Mouse (Mus musculus): ENCODE data around the gene Arhgap15.

Arhgap15 gene

DNA sequence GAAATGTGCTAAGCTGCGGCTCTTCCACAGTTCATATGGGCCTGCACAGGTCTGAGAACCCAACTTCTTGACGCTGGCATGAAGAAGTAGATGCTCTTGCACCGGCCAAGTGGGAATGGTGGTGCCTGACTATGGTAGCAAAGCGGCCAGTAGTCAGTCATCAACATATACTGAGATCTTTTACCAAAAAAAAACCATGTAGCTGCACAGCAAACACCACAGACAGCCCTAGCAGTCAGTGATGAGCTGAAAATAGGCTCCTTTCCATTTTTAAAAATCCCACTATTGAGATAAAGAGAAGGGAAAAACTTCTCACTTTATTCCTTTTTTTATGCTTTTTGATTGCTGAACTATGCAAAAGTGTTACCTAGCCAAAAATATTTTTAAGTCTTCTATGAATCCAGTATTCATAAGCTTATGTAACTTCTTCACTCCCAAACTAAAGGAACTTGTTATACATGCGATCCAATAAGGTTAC, 175.3 kb downstream of the Arhgap15 start:
- DNase-seq (ENCODE audit: low spot score in 2 of 2), result peak in 1 of 2 experiments; percentile 15

DNA sequence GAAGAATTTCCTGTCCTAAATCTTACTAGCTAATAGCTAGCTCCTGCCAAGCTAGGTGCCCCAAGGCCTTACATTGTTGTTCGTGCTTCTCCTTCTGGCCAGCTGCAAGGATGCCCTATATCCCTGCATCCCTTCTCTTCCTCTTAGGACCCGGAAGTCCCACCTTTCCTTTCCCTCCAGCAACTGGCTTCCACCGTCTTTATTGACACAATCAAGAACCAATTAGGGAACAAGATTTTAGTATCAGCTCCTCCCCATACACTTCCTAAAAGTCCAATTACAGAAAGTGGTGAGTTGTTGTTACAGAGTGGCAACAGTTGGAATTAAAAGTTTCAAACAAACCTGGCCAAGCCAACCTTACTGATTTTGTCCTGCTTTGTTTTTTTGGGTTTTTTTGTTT, 183.1 kb downstream of the Arhgap15 start:
- DNase-seq (ENCODE audit: low spot score in 2 of 2), result no peak

DNA sequence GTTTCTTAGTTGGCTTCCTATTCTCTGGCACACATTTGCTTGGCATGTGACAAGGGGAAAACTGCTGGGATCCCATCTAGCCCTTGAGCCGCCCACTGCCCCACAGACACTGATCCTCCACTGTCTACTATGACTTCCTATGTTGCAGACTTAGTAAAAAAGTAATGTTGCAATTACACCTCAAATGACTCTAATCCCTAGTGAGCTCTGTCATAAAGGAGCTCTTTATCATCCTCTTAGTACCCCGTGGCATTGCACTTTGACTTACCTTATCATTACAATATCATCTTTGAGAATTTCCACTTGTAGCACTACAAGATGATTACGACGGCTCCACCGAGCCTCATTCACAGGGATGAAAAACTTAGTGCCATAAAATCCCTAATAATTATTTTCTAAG, 190.6 kb downstream of the Arhgap15 start:
- no peak for DNase-seq (ENCODE audit: low spot score in 2 of 2)

DNA sequence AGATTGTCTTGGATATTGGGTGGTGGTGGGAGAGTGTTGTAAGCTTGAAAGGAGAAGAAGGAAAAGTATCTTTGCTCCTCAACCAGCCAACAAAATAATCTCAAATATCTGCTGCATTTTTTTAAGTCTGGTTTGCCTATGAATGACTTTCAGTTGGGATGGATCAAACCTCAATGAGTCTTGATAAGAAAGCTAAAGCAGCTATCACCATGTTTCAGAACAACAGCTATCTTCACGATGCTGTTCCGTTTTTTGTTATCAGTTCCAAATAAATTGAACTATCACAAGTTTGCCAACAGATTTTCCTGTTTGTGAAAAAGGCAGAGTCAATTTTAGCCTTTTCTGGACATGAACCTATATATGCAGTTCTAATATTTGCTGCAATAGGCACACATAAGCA, 197.1 kb downstream of the Arhgap15 start:
- no peak for DNase-seq (ENCODE audit: low spot score in 2 of 2)

DNA sequence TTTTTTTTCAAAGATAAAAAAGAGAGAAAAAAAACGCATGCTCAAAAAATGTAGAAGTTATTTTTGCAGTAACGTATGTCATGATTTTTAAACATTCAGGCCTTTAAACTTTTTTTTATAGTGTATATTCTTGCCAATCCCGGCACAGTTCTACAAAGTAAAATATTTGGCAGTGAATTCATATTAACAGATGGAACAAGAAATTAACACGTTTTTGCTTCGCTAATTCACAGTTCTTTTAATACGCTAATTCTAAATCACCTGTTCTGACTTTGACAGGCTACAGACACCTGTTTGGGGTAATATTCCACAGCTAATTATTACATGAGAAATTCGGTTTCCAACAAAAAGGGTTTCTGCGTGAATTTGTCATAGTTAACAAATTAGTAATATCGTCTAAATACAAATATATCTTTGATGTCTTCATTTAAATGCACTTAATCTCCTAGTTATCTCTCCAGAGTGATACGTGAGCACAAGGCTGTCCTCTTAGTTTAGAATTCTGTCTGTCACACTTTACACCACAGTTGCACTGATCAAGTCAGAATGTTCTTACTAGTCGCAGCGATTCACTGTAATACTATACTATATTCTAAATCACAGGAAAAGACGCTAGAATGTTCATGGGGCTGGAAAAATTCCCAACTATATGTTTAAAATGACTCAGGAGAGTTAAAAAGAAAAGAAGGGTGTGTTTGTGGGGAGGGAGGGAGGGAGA, 201.3 kb downstream of the Arhgap15 start:
- DNase-seq (ENCODE audit: low spot score in 2 of 2), result no peak

DNA sequence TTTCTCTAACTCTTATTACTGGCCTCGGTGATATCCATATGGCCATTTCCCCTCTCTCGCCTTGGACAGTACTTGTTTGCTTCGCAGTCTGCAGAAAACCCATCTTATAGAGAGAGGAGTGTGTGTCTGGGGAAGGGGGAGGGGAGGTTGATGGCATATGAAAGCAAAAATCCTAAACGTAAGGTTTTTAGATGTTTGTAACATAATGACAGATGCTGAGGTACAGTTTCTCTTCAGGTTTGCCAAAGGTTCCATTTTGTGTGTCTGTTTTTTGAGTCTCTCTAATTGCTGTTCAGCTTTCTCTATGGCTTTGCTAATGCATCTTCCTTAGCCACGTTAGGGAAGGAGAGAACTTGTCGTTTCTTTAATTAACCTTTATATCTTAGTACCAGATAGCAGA, 202.1 kb downstream of the Arhgap15 start:
- DNase-seq (ENCODE audit: low spot score in 2 of 2), result no peak

DNA sequence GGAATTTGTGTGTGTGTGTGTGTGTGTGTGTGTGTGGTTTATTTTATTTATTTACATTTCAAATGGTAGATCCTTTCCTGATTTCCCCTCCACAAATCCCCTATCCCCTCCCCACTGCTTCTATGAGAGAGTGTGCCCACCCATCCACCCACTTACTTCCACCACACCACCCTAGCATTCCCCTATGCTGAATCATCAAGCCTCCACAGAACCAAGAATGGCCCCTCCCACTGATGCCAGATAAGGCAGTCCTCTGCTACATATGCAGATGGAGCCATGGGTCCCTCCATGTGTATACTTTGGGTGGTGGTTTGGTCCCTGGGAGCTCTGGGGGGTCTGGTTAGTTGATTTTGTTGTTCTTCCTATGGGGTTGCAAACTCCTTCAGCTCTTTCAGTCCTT, 210.6 kb downstream of the Arhgap15 start:
- no peak for DNase-seq (ENCODE audit: low spot score in 2 of 2)

DNA sequence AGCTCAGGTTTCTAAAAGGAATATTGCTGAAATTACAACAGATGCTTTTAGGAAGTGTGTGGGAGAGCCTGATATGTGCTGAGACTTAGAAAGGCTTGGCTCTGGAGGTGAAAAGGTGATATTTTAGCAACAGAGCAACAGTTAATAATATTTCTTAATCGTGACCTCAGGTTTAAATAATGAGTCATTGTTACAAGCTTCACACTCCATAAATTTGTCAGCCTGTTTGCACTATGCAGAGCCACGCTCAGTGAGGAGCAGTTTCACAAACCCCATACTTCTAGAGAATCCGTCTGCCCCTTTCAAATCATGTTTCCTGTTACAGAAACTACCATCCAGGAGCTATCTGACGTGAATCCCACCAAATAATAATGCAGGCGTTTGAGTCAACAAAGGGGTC, 213.8 kb downstream of the Arhgap15 start:
- DNase-seq (ENCODE audit: low spot score in 2 of 2), result no peak

DNA sequence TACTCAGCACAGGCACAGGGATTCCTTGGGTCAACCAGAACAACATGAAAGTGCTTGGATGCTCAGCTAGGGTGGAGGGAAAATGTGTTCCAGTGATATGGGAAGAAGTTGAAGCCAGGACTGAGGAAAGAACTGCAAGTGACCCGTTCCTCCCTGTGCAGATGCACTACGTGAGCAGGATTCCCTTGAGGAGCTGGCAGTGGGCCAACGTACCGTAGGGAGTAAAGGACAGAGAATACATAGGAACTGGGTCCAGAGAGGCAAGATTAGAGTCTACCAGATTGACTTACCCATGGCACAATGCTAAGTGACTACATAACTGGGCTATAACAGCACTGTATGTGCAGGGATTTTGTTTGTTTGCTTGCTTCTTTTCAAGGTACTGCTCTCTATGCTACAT, 220.0 kb downstream of the Arhgap15 start:
- DNase-seq (ENCODE audit: low spot score in 2 of 2), result no peak

DNA sequence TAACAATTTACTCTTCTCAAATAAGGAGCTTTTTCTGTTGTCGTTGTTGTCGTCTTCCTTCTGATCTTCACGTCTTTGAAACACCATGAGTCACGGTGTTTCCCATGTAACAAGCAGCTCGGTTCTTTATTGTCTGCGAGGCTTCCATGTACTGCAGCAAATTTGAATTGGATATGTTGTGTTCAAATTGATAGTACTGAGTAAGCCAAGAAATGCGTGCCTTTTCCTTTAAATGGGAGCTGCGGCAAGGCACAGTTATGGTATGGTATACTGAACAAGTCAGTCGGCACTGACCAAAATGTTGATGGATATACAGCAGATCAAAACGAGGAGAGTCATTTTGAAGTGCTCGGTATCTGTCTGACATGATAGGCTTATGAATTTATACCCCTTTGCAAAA, 229.1 kb downstream of the Arhgap15 start:
- DNase-seq (ENCODE audit: low spot score in 2 of 2), result peak; percentile 31 to 52

DNA sequence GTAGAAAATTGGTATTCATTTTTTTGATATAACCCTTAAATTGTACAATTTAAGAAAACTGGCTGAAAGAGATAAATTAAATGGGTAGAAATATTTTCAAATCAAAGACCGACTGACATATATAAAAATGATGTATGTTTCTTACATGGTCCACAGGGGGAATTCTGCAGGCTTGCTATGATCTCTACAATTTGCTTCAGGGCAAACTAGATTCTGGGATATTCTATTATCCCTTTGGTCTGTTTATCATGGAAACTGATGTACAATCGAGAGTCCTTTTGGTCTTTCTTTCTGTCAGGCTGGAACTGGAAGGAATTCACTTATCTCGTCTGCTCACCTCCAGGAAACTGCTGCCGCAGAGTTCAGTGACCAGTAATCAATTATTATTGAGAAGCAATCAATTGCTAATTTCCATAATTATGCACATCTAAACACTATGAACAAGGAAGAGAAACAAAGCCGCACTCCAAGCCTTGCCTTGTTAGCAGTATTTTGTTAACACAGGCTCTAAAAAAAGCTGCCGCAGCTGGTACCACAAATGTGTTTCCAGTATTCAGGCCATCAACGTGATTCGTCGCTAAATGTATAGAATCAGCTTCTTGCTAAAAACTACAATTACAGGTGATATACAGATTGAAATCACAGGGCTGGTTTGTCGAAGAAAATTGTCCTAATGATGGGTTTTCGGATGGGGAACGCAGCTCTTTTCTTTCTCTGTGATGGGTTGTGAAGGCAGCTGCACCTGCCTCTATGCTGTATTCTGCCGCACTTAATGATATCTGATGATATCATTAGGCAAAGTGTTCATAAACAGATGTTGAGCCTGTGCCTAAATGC, 229.8 kb downstream of the Arhgap15 start:
- peak; percentile 33 to 51 for DNase-seq (ENCODE audit: low spot score in 2 of 2)

DNA sequence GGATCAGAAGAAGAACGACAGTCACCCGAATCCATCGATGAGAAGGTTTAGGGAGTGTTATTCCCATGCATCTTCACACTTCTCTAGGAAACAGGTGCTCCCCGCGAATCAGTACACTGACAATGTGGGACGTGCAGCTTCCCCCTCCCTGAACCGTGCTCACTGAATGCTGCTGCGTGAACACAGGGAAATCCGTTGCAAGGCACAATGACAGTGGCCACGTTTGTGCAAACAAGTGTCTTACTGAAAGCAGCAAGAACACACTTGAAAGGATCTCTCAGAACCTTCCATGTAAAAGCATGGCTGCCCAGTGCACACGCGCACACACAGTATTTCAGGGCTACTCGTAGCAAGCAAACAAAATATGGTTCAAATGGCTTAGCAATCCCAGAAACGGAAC, 237.4 kb downstream of the Arhgap15 start:
- peak; percentile 37 to 51 for DNase-seq (ENCODE audit: low spot score in 2 of 2)

DNA sequence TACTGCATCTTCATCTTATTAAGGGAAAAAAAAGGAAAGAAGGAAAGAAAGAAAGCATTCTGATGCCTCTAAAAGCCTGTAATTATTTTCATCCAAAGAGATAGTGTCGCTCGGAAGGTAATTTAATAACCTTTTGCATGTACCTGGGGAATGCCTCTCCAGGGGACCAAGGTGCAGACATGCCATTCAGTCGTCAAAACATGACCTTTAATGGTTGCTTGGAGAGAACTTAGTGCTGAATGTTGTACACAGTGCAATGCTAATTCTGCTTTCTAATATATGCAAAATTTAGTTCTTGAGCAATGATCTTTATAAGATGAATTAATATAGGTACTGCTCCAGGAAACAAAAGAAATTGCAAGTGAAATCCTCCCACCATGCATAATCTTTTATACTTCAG, 239.3 kb downstream of the Arhgap15 start:
- DNase-seq (ENCODE audit: low spot score in 2 of 2), result no peak

DNA sequence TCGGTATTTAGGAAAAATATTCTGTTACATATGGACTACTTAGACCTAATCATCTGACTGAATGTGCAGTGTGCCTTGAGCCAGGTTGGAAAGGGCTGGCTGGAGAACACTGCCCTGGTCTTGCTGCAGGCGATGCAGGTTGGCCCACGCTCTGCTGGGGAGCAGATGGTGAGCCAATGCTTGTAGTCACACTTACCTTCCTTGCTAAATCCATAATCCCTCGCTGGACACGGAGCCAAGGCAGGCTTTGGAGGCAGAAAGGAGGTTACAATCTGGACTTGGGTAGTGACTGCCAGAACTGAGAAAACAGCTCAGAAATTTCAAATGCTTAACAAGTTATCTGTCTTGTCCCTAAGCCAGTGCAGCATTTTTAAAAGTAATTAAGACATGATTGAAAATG, 241.2 kb downstream of the Arhgap15 start:
- peak; percentile 72 to 77 for DNase-seq (ENCODE audit: low spot score in 2 of 2)

DNA sequence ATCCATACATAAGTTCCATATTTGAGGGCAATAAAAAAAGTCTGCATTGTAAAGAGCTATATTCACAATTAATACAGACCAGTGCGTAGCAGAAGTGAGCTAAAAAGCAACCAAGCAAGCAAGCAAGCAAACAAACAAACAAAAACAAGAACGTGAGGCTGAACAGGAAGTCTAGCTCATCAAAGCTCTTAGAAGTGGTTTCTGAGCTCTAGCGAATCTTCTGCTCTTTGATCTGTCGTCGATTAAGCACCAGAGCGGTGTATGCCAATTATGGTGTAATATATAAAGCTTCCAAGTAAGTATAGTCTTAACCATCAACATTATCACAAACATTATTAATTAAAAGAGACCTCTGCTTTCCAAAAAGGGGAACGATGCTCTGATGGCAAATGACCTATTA, 243.9 kb downstream of the Arhgap15 start:
- no peak for DNase-seq (ENCODE audit: low spot score in 2 of 2)

DNA sequence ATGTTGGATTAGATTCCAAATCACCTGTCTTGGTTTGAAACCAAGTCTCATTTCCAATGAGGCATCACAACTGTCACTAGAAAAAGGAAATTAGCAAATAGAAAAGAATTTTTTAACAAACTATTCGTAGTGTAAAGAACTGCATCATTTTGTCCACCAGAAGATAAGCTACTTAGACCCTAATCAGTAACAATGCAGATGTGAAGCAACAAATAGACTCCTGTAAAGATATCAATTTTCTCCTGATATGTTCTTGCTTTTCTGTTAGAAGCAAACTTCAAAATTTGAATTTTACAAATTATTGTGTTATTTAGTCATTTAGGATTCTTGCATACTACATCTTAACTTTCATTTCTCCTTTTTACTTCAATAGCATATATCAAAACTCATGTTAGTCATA, 253.8 kb downstream of the Arhgap15 start:
- DNase-seq (ENCODE audit: low spot score in 2 of 2), result no peak

DNA sequence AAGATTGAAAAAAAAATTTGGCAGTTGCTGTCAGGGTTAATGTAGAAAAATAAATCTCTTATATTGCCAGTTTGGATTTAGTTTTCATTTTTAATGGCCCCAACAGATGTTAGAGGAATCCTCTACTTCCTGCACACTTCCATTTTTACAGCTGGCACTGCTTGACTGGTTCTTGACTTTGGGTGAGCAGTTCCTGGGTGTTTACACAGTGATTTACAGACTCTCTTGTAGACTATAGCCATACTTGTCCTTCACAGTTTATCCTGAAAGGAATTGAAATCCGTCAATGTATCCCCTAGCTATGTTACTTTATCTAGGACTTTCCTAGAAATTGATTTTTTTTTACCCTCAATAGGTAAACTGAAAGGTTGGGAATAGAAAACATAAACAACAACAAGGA, 261.6 kb downstream of the Arhgap15 start:
- no peak for DNase-seq (ENCODE audit: low spot score in 2 of 2)

DNA sequence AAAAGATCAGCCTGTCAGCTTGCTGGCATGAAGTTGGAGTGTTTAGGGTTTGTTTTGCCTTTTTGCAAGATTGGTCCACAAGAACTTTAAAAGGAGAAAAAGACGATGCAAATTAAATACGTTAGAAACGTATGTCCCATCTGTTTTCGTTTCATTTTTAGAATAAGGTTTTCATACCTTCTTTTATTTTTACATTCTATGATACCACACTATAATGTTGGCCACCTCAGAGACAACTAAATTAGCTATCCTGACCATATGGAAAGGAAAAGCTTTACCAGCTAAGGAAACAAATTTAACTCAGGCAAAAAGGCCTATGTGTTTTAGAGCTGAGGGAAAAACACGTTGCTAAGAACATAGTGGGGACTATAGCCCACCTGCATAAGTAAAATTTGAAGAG, 264.8 kb downstream of the Arhgap15 start:
- DNase-seq (ENCODE audit: low spot score in 2 of 2), result no peak

DNA sequence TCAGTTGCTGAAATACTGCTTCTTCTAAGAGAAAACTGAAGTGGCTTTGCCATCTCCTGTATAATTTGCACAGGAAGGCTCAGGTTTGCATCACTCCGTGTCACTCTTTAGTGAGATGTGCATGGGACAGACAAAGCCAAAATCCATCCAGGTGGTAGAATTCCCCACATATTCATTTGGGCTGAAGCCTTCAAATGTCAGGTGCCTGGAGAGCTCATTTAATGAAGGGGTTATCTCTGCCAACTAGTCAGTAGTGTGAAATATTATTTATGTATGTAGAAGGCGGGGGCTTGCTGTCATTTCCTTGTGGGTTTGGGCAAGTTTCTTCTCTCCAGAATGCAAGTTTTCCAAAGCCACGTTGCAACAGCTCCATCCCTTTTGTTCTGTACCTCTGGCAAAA, 268.1 kb downstream of the Arhgap15 start:
- DNase-seq (ENCODE audit: low spot score in 2 of 2), result no peak

DNA sequence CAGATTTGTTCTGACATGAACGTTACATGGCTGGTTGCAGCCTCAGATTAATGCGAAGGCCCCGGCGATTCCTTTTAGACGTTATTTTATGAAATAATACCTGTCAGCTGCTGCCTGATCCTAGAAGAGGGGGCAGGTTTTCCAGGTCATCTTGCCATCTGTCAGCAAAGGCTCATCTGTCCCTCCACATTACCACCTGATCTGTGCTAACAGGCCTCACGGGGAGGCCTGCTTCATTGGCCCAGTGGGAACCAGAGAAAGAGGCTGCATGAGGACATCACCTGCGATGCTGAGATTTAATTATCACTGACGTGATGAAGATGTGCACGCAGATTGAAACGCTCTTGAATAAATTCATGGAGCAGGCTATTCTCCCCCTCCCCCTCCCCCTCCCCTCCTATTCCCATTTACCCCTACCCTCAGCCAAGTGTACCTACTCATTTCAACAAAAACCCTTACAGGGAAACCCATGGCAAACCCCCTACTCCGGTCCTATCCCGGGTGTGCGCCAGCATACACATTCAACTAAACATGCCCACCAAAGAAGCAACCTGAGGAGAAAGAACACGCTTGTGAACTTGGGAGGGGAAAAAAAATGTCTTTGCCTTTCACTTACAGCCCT, 268.9 kb downstream of the Arhgap15 start:
- DNase-seq (ENCODE audit: low spot score in 2 of 2), result no peak

DNA sequence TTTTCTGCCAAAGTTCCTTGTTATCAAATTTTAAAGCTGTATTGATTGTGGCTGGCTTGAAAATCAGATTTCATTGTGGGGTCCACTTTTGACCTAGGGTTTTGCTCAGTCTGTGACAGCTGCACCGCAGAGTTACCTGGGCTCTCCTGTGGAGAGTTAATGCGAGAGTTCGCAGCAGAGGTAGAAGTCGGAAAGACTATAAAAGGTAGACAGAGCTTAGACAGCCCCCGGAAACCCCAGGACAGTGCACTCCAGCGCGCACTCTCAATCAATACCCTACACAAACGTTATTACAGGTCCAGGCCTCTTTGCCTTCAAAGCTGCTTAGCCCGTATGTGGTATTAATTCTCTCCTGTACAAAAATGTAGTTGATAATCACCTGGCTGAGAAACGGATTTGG, 269.4 kb downstream of the Arhgap15 start:
- no peak for DNase-seq (ENCODE audit: low spot score in 2 of 2)

DNA sequence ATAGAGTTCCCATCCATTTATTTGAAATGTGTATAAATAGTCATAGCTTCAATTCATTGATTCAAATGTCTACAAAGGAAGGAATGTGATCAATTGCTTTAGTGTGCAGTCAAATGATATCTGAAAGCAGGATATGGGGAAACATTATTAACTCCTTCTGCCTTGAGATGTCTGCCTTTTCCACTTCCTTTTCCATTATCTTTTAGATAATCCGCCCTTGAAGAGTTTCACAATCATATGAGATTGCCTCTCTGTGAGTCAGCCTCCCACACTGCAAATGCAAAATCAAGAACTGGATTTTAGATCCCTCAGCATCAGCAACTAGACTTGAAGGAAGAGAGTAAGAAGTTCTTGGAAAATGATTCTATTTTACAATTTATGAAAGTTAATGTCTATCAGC, 276.1 kb downstream of the Arhgap15 start:
- no peak for DNase-seq (ENCODE audit: low spot score in 2 of 2)
